Comparison of ENCODE assay signal across 8 mouse cellular contexts in genomic region chr14:20708239-20708638, GRCm38 (mm10). TPM values are rescaled to one million over a fixed set of nuclear protein-coding genes. Genes with fewer than 3 reads are reported as not detected.
DNase-seq lines count a peak whose midpoint lies in the region; ATAC-seq and TF ChIP-seq lines count a peak whose summit lies in the region.

No protein-coding gene starts in this region.

- no peak for TF ChIP-seq CTCF in lung, postnatal 0 days (IDR thresholded peaks at IDR 0.05)
- no peak for TF ChIP-seq CTCF in cortical plate, adult 2 months (IDR thresholded peaks at IDR 0.05; ENCODE audit: extremely low read depth, insufficient read depth, low read length)
- no peak for TF ChIP-seq CTCF in intestine, postnatal 0 days (IDR thresholded peaks at IDR 0.05; ENCODE audit: low read depth)
- TF ChIP-seq CTCF in olfactory bulb, adult 2 months (IDR thresholded peaks at IDR 0.05; ENCODE audit: insufficient read depth, low read depth, low read length), result no peak

- H3K4me2 ChIP-seq in lung, postnatal 0 days (replicated peaks; ENCODE audit: low read depth, low read length), result peak overlapping the region; percentile 88
- H3K4me2 ChIP-seq in intestine, postnatal 0 days (replicated peaks; ENCODE audit: low read depth), result peak overlapping the region; percentile 89

- no peak for TF ChIP-seq EP300 in lung, postnatal 0 days (IDR thresholded peaks at IDR 0.05)

- H3K9ac ChIP-seq in lung, postnatal 0 days (replicated peaks; ENCODE audit: low read depth), result peak overlapping the region; percentile 99
- H3K9ac ChIP-seq in intestine, postnatal 0 days (ENCODE audit: low read depth, low read length), result peak overlapping the region; percentile 95

- peaks cover 21% of the 10 kb centered on the region for H3K36me3 ChIP-seq in lung, postnatal 0 days (ENCODE audit: insufficient read depth, low read length)
- H3K36me3 ChIP-seq in intestine, postnatal 0 days (ENCODE audit: control insufficient read depth, insufficient read depth), result peaks cover 25% of the 10 kb centered on the region

- H3K4me1 ChIP-seq in lung, postnatal 0 days (ENCODE audit: insufficient read depth, low read depth, low read length), result peaks cover 6% of the 10 kb centered on the region
- H3K4me1 ChIP-seq in cortical plate, adult 2 months (ENCODE audit: control insufficient read depth, insufficient read depth, low read length), result peaks cover 5% of the 10 kb centered on the region; the same call in 1 of the 2 replicates
- H3K4me1 ChIP-seq in intestine, postnatal 0 days (replicated peaks; ENCODE audit: control insufficient read depth, insufficient read depth, low read length), result peaks cover 7% of the 10 kb centered on the region; the same call in 1 of the 2 replicates
- peaks cover 5% of the 10 kb centered on the region for H3K4me1 ChIP-seq in olfactory bulb, adult 2 months (ENCODE audit: control insufficient read depth, insufficient read depth, low read length)

- no peaks in the 10 kb centered on the region for H3K27me3 ChIP-seq in lung, postnatal 0 days (replicated peaks; ENCODE audit: insufficient read depth, low read length)
- no peaks in the 10 kb centered on the region for H3K27me3 ChIP-seq in intestine, postnatal 0 days (replicated peaks; ENCODE audit: control insufficient read depth, insufficient read depth, low read length)

- no peaks in the 10 kb centered on the region for H3K9me3 ChIP-seq in lung, postnatal 0 days (ENCODE audit: low read length)
- no peaks in the 10 kb centered on the region for H3K9me3 ChIP-seq in intestine, postnatal 0 days (ENCODE audit: control insufficient read depth)

- peak overlapping the region; percentile 94 for H3K27ac ChIP-seq in lung, postnatal 0 days (ENCODE audit: low read length)
- no peak overlapping the region; the same call in 1 of the 2 replicates for H3K27ac ChIP-seq in cortical plate, adult 2 months (ENCODE audit: insufficient read depth, low read length)
- peak overlapping the region; percentile 91; the same call in 1 of the 2 replicates for H3K27ac ChIP-seq in intestine, postnatal 0 days (ENCODE audit: low read depth, low read length)
- no peak overlapping the region for H3K27ac ChIP-seq in olfactory bulb, adult 2 months (ENCODE audit: insufficient read depth, low read depth, low read length)

- peak; percentile 31 for DNase-seq in lung, postnatal 0 days (ENCODE audit: low spot score)
- no peak for DNase-seq in lung, postnatal 4 days
- DNase-seq in adrenal gland, postnatal 4 days (ENCODE audit: low spot score in 2 of 2), result no peak
- DNase-seq in retina, postnatal 1 day, result no peak
- DNase-seq in gastrocnemius, postnatal 10 days, result no peak

- H3K4me3 ChIP-seq in lung, postnatal 0 days (ENCODE audit: low read depth, low read length), result peak overlapping the region; percentile 95
- H3K4me3 ChIP-seq in cortical plate, adult 2 months (ENCODE audit: insufficient read depth, low read length), result peak overlapping the region; percentile 53
- H3K4me3 ChIP-seq in intestine, postnatal 0 days (ENCODE audit: low read depth, low read length), result peak overlapping the region; percentile 91
- H3K4me3 ChIP-seq in olfactory bulb, adult 2 months (ENCODE audit: insufficient read depth, low read depth, low read length), result peak overlapping the region; percentile 90

- TF ChIP-seq POLR2A in cortical plate, adult 2 months (IDR thresholded peaks at IDR 0.05; ENCODE audit: extremely low read depth, insufficient read depth, low read length), result no peak
- TF ChIP-seq POLR2A in olfactory bulb, adult 2 months (IDR thresholded peaks at IDR 0.05; ENCODE audit: insufficient read depth, low read depth, low read length), result no peak

- no peak for ATAC-seq in lung, postnatal 0 days
- ATAC-seq in intestine, postnatal 0 days, result no peak

- 3% methylated on average over 10 of the region's 10 CpGs for WGBS in lung, postnatal 0 days
- 5% methylated on average over 10 of the region's 10 CpGs for WGBS in intestine, postnatal 0 days
- 1% methylated on average over 10 of the region's 10 CpGs for WGBS in olfactory bulb, adult 2 months

RNA-seq across cellular contexts. Expression of gene Zswim8, which starts 0.9 kb away (rescaled TPM):
- polyA plus RNA-seq in lung, postnatal 0 days (2015; fragmentation: Nextera tagmentation; extraction: Ambion mirVana), result 21.7 and 24.1 TPM in 2 replicates
- 174 and 185 TPM in 2 replicates for polyA plus RNA-seq in cortical plate, adult 2 months (2012; rRNA removed)
- 15.0 and 19.0 TPM in 2 replicates for polyA plus RNA-seq in intestine, postnatal 0 days (2015; fragmentation: Nextera tagmentation; extraction: Ambion mirVana)
- 307 TPM in 1 of 2 replicates, not detected in the other for polyA plus RNA-seq in olfactory bulb, adult 2 months (2012; ENCODE audit: insufficient read depth, insufficient read length, low replicate concordance, missing spikeins)
- total RNA-seq in adrenal gland, postnatal 4 days (2021), result 100 to 1,000 TPM; 136 to 151 TPM
- total RNA-seq in gastrocnemius, postnatal 10 days (2021), result 10 to 100 TPM; 46.8 to 62.9 TPM

RNA-seq across cellular contexts. Expression of gene Chchd1, which starts 5.4 kb away (rescaled TPM):
- 109 and 114 TPM in 2 replicates for polyA plus RNA-seq in lung, postnatal 0 days (2015; fragmentation: Nextera tagmentation; extraction: Ambion mirVana)
- 84.9 and 85.9 TPM in 2 replicates for polyA plus RNA-seq in cortical plate, adult 2 months (2012; rRNA removed)
- 143 and 150 TPM in 2 replicates for polyA plus RNA-seq in intestine, postnatal 0 days (2015; fragmentation: Nextera tagmentation; extraction: Ambion mirVana)
- polyA plus RNA-seq in olfactory bulb, adult 2 months (2012; ENCODE audit: insufficient read depth, insufficient read length, low replicate concordance, missing spikeins), result not detected in 2 replicates
- 10 to 100 TPM; 76.1 to 88.5 TPM for total RNA-seq in adrenal gland, postnatal 4 days (2021)
- total RNA-seq in gastrocnemius, postnatal 10 days (2021), result 100 to 1,000 TPM; 100 to 112 TPM

RNA-seq across cellular contexts. Expression of gene Fut11, which starts 13.5 kb away (rescaled TPM):
- polyA plus RNA-seq in lung, postnatal 0 days (2015; fragmentation: Nextera tagmentation; extraction: Ambion mirVana), result 24.2 and 26.3 TPM in 2 replicates
- polyA plus RNA-seq in cortical plate, adult 2 months (2012; rRNA removed), result 14.9 and 16.3 TPM in 2 replicates
- polyA plus RNA-seq in intestine, postnatal 0 days (2015; fragmentation: Nextera tagmentation; extraction: Ambion mirVana), result 7.4 and 8.4 TPM in 2 replicates
- not detected in 2 replicates for polyA plus RNA-seq in olfactory bulb, adult 2 months (2012; ENCODE audit: insufficient read depth, insufficient read length, low replicate concordance, missing spikeins)
- total RNA-seq in adrenal gland, postnatal 4 days (2021), result 10 to 100 TPM; 25.9 to 26.1 TPM
- total RNA-seq in gastrocnemius, postnatal 10 days (2021), result 10 to 100 TPM in 1 of 2 experiments, 1 to 10 TPM in 1; 9.5 to 11.5 TPM

RNA-seq across cellular contexts. Expression of gene Ndst2, which starts 26.1 kb away (rescaled TPM):
- 12.9 and 15.6 TPM in 2 replicates for polyA plus RNA-seq in lung, postnatal 0 days (2015; fragmentation: Nextera tagmentation; extraction: Ambion mirVana)
- 22.9 and 26.7 TPM in 2 replicates for polyA plus RNA-seq in cortical plate, adult 2 months (2012; rRNA removed)
- polyA plus RNA-seq in intestine, postnatal 0 days (2015; fragmentation: Nextera tagmentation; extraction: Ambion mirVana), result 9.8 and 12.4 TPM in 2 replicates
- not detected in 2 replicates for polyA plus RNA-seq in olfactory bulb, adult 2 months (2012; ENCODE audit: insufficient read depth, insufficient read length, low replicate concordance, missing spikeins)
- 10 to 100 TPM; 46.4 to 49.0 TPM for total RNA-seq in adrenal gland, postnatal 4 days (2021)
- 10 to 100 TPM; 13.1 to 15.3 TPM for total RNA-seq in gastrocnemius, postnatal 10 days (2021)

RNA-seq across cellular contexts. Expression of gene Sec24c, which starts 34.1 kb away (rescaled TPM):
- 37.6 and 40.1 TPM in 2 replicates for polyA plus RNA-seq in lung, postnatal 0 days (2015; fragmentation: Nextera tagmentation; extraction: Ambion mirVana)
- polyA plus RNA-seq in cortical plate, adult 2 months (2012; rRNA removed), result 77.2 and 79.3 TPM in 2 replicates
- polyA plus RNA-seq in intestine, postnatal 0 days (2015; fragmentation: Nextera tagmentation; extraction: Ambion mirVana), result 51.0 and 53.8 TPM in 2 replicates
- 190 and 558 TPM in 2 replicates for polyA plus RNA-seq in olfactory bulb, adult 2 months (2012; ENCODE audit: insufficient read depth, insufficient read length, low replicate concordance, missing spikeins)
- 100 to 1,000 TPM; 137 to 140 TPM for total RNA-seq in adrenal gland, postnatal 4 days (2021)
- 10 to 100 TPM; 60.5 to 72.0 TPM for total RNA-seq in gastrocnemius, postnatal 10 days (2021)

Comparison
In these comparisons a context has a peak if more than half of its experiments do, and no peak if none do; other contexts are left out.
1. H3K27ac ChIP-seq: peak in lung, postnatal 0 days (single experiment) and intestine, postnatal 0 days (single experiment); none in cortical plate, adult 2 months (single experiment) and olfactory bulb, adult 2 months (single experiment).
2. RNA of gene Chchd1, which starts 5.4 kb away (polyA plus RNA-seq): 143 to 150 TPM in intestine, postnatal 0 days, 109 to 114 TPM in lung, postnatal 0 days and 84.9 to 85.9 TPM in cortical plate, adult 2 months; not detected in olfactory bulb, adult 2 months; every median in the first group is over 10 times any median in the second.
3. Peak in every context shown above with its lines, with median percentiles within 50 percentile points of each other: H3K4me3 ChIP-seq.